20 mouse cellular contexts compared by ENCODE assay signal in the genomic region with DNA sequence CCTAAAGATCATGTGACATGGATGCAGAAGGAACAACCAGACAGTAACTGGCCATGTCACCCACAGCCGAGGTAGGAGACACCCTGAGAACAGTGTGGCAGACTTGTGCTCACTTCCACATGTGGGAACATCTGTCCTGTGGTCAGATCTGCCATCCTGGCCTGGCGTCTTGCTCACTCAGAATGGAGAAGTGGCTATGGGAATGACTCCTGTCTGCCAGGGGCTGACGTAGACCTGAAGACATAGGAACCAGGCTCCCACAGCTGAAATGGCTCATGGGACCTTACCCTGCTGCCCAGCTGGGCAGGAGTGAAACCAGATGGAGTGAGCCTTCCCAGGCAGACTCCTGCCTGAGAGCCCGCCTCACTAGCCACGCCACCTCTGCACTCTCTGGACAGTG.
A peak's percentile ranks its signal among the peaks of the same experiment; 100 is the strongest.
DNase-seq lines count a peak whose midpoint lies in the region; ATAC-seq and TF ChIP-seq lines count a peak whose summit lies in the region.
"Had no signal": no experiment of that assay in that cellular context is flagged by ENCODE, and none has a peak within 500 bp of the region (broad histone marks: within the 10 kb centered on the region; RNA-seq: fewer than 3 reads in every experiment).

No protein-coding gene starts in this region.

- no peaks in the 10 kb centered on the region for H3K4me1 ChIP-seq in heart, adult 2 months (ENCODE audit: control insufficient read depth, insufficient read depth, low read length)
- no peaks in the 10 kb centered on the region for H3K4me1 ChIP-seq in heart, embryonic 10.5 days
- no peaks in the 10 kb centered on the region for H3K4me1 ChIP-seq in lung, postnatal 0 days (ENCODE audit: insufficient read depth, low read depth, low read length)
- H3K4me1 ChIP-seq: embryonic facial prominence, embryonic 12.5 days; forebrain, embryonic 13.5 days; hindbrain, embryonic 12.5 days; liver, embryonic 13.5 days; lung, embryonic 15.5 days; midbrain, embryonic 15.5 days had no signal

- H3K27ac ChIP-seq in heart, adult 2 months: no peak overlapping the region
- H3K27ac ChIP-seq in heart, embryonic 10.5 days: no peak overlapping the region
- no peak overlapping the region for H3K27ac ChIP-seq in lung, postnatal 0 days (ENCODE audit: low read length)
- H3K27ac ChIP-seq: embryonic facial prominence, embryonic 12.5 days; forebrain, embryonic 13.5 days; hindbrain, embryonic 12.5 days; limb, embryonic 12.5 days; liver, embryonic 13.5 days; lung, embryonic 15.5 days; midbrain, embryonic 15.5 days had no signal

- H3K27me3 ChIP-seq in heart, adult 2 months (ENCODE audit: control insufficient read depth, insufficient read depth, low read length): no peaks in the 10 kb centered on the region
- H3K27me3 ChIP-seq in heart, embryonic 10.5 days (ENCODE audit: insufficient read depth, poor library complexity, severe bottlenecking): peaks cover 34% of the 10 kb centered on the region; the same call in 1 of the 2 replicates
- no peaks in the 10 kb centered on the region for H3K27me3 ChIP-seq in lung, postnatal 0 days (replicated peaks; ENCODE audit: insufficient read depth, low read length)
- H3K27me3 ChIP-seq: forebrain, embryonic 13.5 days; hindbrain, embryonic 12.5 days; lung, embryonic 15.5 days; midbrain, embryonic 15.5 days had no signal

- H3K9ac ChIP-seq in heart, adult 2 months (ENCODE audit: low read depth, low read length): no peak overlapping the region
- H3K9ac ChIP-seq in lung, postnatal 0 days (replicated peaks; ENCODE audit: low read depth): no peak overlapping the region
- H3K9ac ChIP-seq: embryonic facial prominence, embryonic 12.5 days; forebrain, embryonic 13.5 days; hindbrain, embryonic 12.5 days; limb, embryonic 12.5 days; liver, embryonic 13.5 days; lung, embryonic 15.5 days; midbrain, embryonic 15.5 days had no signal

- 65% methylated on average over 5 of the region's 5 CpGs for WGBS in heart, adult 2 months
- 74% methylated on average over 5 of the region's 5 CpGs for WGBS in heart, embryonic 10.5 days
- WGBS in lung, postnatal 0 days: 59% methylated on average over 5 of the region's 5 CpGs

- no peaks in the 10 kb centered on the region; the same call in 1 of the 2 replicates for H3K9me3 ChIP-seq in heart, embryonic 10.5 days
- H3K9me3 ChIP-seq in lung, postnatal 0 days (ENCODE audit: low read length): no peaks in the 10 kb centered on the region
- H3K9me3 ChIP-seq: embryonic facial prominence, embryonic 12.5 days; liver, embryonic 13.5 days; lung, embryonic 15.5 days; midbrain, embryonic 15.5 days had no signal

- no peaks in the 10 kb centered on the region for H3K79me2 ChIP-seq in heart, adult 2 months (replicated peaks; ENCODE audit: control insufficient read depth, insufficient read depth, low read length)

- no peak for TF ChIP-seq CTCF in heart, adult 2 months (IDR thresholded peaks at IDR 0.05)
- no peak for TF ChIP-seq CTCF in lung, postnatal 0 days (IDR thresholded peaks at IDR 0.05)

- peak; percentile 66; the same call in 1 of the 2 replicates for TF ChIP-seq EP300 in heart, adult 2 months (IDR thresholded peaks at IDR 0.05; ENCODE audit: insufficient read depth, low read depth, low read length)
- TF ChIP-seq EP300 in lung, postnatal 0 days (IDR thresholded peaks at IDR 0.05): no peak

- intact Hi-C loops in heart, adult 2 months (cut with DNase I): no loop called here

- H3K36me3 ChIP-seq in heart, adult 2 months (ENCODE audit: control insufficient read depth, insufficient read depth, low read length): no peaks in the 10 kb centered on the region
- no peaks in the 10 kb centered on the region for H3K36me3 ChIP-seq in heart, embryonic 10.5 days
- H3K36me3 ChIP-seq in lung, postnatal 0 days (ENCODE audit: insufficient read depth, low read length): no peaks in the 10 kb centered on the region
- H3K36me3 ChIP-seq: embryonic facial prominence, embryonic 12.5 days; hindbrain, embryonic 12.5 days; limb, embryonic 12.5 days; liver, embryonic 13.5 days; lung, embryonic 15.5 days; midbrain, embryonic 15.5 days had no signal

- no peak for TF ChIP-seq POLR2A in heart, adult 2 months (IDR thresholded peaks at IDR 0.05; ENCODE audit: insufficient read depth, low read depth, low read length)

- ATAC-seq in lung, postnatal 0 days: no peak
- peak; percentile 76 to 85 for ATAC-seq in hematopoietic stem cell, adult 5-6 weeks (replicated peaks in 1 of 2; ENCODE audit: insufficient read depth in 1 of 2, low FRiP score in 2 of 2, low TSS enrichment in 1 of 2, low read depth in 1 of 2, poor library complexity in 2 of 2, severe bottlenecking in 2 of 2)
- ATAC-seq: activated CD4-positive, CD25-positive, alpha-beta regulatory T cell, adult 4 months; forebrain, embryonic 13.5 days; midbrain, embryonic 15.5 days had no signal

- H3K4me3 ChIP-seq in heart, adult 2 months: no peak overlapping the region
- no peak overlapping the region for H3K4me3 ChIP-seq in heart, embryonic 10.5 days
- H3K4me3 ChIP-seq in lung, postnatal 0 days (ENCODE audit: low read depth, low read length): no peak overlapping the region
- H3K4me3 ChIP-seq: embryonic facial prominence, embryonic 12.5 days; erythroblast, embryonic 14.5 days; forebrain, embryonic 13.5 days; hindbrain, embryonic 12.5 days; limb, embryonic 12.5 days; liver, embryonic 13.5 days; lung, embryonic 15.5 days; midbrain, embryonic 15.5 days had no signal

- no peak overlapping the region for H3K4me2 ChIP-seq in lung, postnatal 0 days (replicated peaks; ENCODE audit: low read depth, low read length)
- H3K4me2 ChIP-seq: embryonic facial prominence, embryonic 12.5 days; forebrain, embryonic 13.5 days; hindbrain, embryonic 12.5 days; limb, embryonic 12.5 days; liver, embryonic 13.5 days; lung, embryonic 15.5 days; midbrain, embryonic 15.5 days had no signal

- peak in 1 of 2 experiments; percentile 51 for DNase-seq in heart, adult 2 months
- DNase-seq in heart, embryonic 10.5 days (ENCODE audit: low spot score): no peak
- peak; percentile 33 for DNase-seq in lung, postnatal 0 days (ENCODE audit: low spot score)
- DNase-seq in lung, postnatal 10 days: no peak
- no peak for DNase-seq in layer of hippocampus, adult 9-11 months
- no peak for DNase-seq in thymus, postnatal 4 days
- DNase-seq in thymus, postnatal 36 days: no peak
- DNase-seq: cerebellum, adult 8-10 months; gastrocnemius, postnatal 10 days; kidney, adult 8-10 months; liver, embryonic 13.5 days had no signal
